Mouse (Mus musculus): ENCODE measurements at regions not wholly inside any gene's neighbourhood (a gene's known extent, or its start where the extent isn't known, plus 50 kb on each side); places are given as distances from the start of the nearest gene placed in this dataset.

DNA sequence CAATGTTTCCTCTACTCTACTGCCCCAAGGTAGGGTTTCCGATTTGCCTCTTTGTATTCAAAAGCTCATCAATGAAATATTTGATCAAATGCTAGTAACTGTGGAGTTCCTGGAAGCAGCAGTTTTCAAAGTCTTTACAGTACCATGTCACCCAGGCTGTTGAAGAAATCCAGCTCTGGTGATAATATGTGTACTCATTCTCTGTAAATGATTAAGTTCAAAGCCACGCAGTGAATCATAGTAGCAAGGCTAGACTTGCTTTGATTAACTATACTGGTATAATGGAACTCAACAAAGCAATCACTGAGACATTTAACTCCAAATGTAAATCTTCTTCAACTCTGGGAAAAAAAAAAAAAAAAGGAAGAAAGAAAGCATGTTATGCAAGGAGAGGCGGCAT, 86.8 kb upstream of the Tle4 start:
- Histone ChIP-seq H3K4me1 (ENCODE audit: control insufficient read depth, insufficient read depth, low read length) (no peaks in the 10 kb centered on the region), H3K9ac (replicated peaks; ENCODE audit: low read depth, low read length) (no peak overlapping the region), H3K4me2 (replicated peaks; ENCODE audit: low read depth, low read length) (no peak overlapping the region), H3K27ac (ENCODE audit: low read length) (no peak overlapping the region), H3K9me3 (ENCODE audit: control insufficient read depth, low read depth, low read length) (no peaks in the 10 kb centered on the region), H3K36me3 (ENCODE audit: control insufficient read depth, insufficient read depth, low read length) (no peaks in the 10 kb centered on the region), H3K4me3 (ENCODE audit: low read depth, low read length) (no peak overlapping the region), H3K27me3 (ENCODE audit: control insufficient read depth, insufficient read depth, low read length) (no peaks in the 10 kb centered on the region)
- ATAC-seq (ENCODE audit: insufficient number of reproducible peaks, insufficient read depth, low FRiP score, low read depth), result no peak
- 68% methylated on average over 3 of the region's 3 CpGs for WGBS

DNA sequence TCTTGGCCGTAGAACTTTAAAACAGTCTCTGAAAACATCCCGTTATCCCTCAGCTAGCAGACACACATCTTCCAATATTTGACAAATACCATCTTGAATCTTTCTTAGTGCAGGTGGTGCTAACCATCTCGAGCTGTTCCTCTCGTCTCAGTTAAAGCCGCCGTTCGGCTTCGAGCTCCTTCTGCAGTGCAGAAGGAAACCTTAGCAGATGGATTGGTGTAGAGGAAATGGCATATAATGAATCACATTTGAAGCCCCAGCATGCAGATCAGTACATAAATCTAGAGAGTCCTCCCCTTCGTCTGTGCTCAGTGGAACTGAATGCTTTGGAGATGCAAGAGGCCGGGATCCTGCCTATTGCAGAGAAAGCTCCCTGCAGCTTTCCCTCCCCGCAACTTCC, 83.5 kb upstream of the Tle4 start:
- WGBS, result 31% methylated on average over 11 of the region's 11 CpGs
- Histone ChIP-seq H3K4me3 (ENCODE audit: low read depth, low read length) (no peak overlapping the region), H3K4me2 (replicated peaks; ENCODE audit: low read depth, low read length) (peak overlapping the region; percentile 19; the same call in 1 of the 2 replicates), H3K36me3 (ENCODE audit: control insufficient read depth, insufficient read depth, low read length) (no peaks in the 10 kb centered on the region), H3K9ac (replicated peaks; ENCODE audit: low read depth, low read length) (no peak overlapping the region), H3K4me1 (ENCODE audit: control insufficient read depth, insufficient read depth, low read length) (no peaks in the 10 kb centered on the region), H3K27me3 (ENCODE audit: control insufficient read depth, insufficient read depth, low read length) (no peaks in the 10 kb centered on the region), H3K27ac (ENCODE audit: low read length) (no peak overlapping the region), H3K9me3 (ENCODE audit: control insufficient read depth, low read depth, low read length) (no peaks in the 10 kb centered on the region)
- ATAC-seq (ENCODE audit: insufficient number of reproducible peaks, insufficient read depth, low FRiP score, low read depth), result no peak

DNA sequence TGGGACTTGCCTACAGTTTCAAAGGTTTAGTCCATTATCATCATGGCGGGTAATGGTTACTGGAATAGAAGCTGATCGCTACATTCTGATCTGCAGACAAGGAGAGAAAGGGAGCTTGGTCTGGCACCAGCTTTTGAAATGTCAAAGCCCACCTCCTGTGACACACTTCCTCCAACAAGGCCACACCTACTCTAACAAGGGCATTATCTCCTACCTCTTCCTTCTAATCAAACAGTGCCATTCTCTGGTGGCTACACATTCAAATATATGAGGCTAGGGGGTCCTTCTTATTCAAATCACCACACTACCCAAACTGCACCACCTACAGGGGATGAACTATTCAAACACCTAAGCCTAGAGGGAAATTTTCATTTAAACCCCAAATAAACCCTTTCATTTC, 81.9 kb upstream of the Tle4 start:
- no peak overlapping the region for H3K9ac ChIP-seq (replicated peaks; ENCODE audit: low read depth, low read length)
- no peak overlapping the region for H3K27ac ChIP-seq (ENCODE audit: low read length)
- whole genome bisulfite sequencing, result 95% methylated on average over 2 of the region's 2 CpGs
- no peaks in the 10 kb centered on the region for H3K4me1 ChIP-seq (ENCODE audit: control insufficient read depth, insufficient read depth, low read length)
- no peaks in the 10 kb centered on the region for H3K27me3 ChIP-seq (ENCODE audit: control insufficient read depth, insufficient read depth, low read length)
- no peaks in the 10 kb centered on the region for H3K36me3 ChIP-seq (ENCODE audit: control insufficient read depth, insufficient read depth, low read length)
- ATAC-seq (ENCODE audit: insufficient number of reproducible peaks, insufficient read depth, low FRiP score, low read depth), result no peak
- no peaks in the 10 kb centered on the region for H3K9me3 ChIP-seq (ENCODE audit: control insufficient read depth, low read depth, low read length)
- no peak overlapping the region for H3K4me2 ChIP-seq (replicated peaks; ENCODE audit: low read depth, low read length)
- H3K4me3 ChIP-seq (ENCODE audit: low read depth, low read length), result no peak overlapping the region

DNA sequence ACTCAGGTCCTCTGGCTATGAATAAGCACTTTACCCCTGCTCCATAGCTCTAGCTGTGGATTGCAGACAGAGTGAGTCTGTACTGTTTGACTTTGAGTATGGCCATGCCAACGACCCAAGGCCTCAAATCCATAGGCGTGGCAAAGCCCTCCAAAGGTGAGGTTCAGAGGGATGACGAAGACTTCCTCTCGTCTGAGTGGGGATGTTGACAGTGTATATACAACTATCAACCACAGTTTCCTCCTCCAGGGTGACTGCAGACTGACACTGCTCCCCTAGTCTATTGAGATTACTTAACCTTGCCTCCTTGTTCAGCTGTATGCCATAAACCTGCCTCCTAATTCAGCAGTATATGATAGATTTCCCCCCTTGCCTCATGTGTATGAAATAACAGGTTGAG, 80.7 kb upstream of the Tle4 start:
- no peak for ATAC-seq (ENCODE audit: insufficient number of reproducible peaks, insufficient read depth, low FRiP score, low read depth)
- H3K27me3 ChIP-seq (ENCODE audit: control insufficient read depth, insufficient read depth, low read length), result no peaks in the 10 kb centered on the region
- H3K4me2 ChIP-seq (replicated peaks; ENCODE audit: low read depth, low read length), result no peak overlapping the region
- H3K4me3 ChIP-seq (ENCODE audit: low read depth, low read length), result no peak overlapping the region
- H3K36me3 ChIP-seq (ENCODE audit: control insufficient read depth, insufficient read depth, low read length), result no peaks in the 10 kb centered on the region
- no peaks in the 10 kb centered on the region for H3K4me1 ChIP-seq (ENCODE audit: control insufficient read depth, insufficient read depth, low read length)
- H3K9ac ChIP-seq (replicated peaks; ENCODE audit: low read depth, low read length), result no peak overlapping the region
- WGBS, result 78% methylated on average over 4 of the region's 4 CpGs
- no peaks in the 10 kb centered on the region for H3K9me3 ChIP-seq (ENCODE audit: control insufficient read depth, low read depth, low read length)
- no peak overlapping the region for H3K27ac ChIP-seq (ENCODE audit: low read length)

DNA sequence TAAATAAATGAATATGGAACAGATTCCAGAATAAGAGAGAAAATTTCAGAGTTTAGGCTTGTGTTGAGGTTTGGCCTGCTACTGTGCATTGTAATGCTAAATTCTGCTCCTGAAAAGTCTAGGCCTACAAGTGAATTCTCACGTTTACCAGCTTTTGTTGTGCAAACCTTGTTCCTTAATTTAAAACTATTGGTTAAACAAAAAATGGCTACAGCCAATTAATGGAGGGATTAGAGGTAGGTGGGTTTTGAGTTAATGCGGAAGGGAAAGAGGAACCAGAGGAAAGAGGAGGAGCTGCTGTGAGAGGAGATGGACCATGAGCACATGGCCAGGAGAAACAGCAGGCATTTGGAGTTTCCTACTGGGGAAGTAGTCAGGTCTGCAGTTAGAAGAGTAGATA, 79.1 kb upstream of the Tle4 start:
- H3K36me3 ChIP-seq (ENCODE audit: control insufficient read depth, insufficient read depth, low read length), result no peaks in the 10 kb centered on the region
- H3K4me1 ChIP-seq (ENCODE audit: control insufficient read depth, insufficient read depth, low read length), result no peaks in the 10 kb centered on the region
- H3K27ac ChIP-seq (ENCODE audit: low read length), result no peak overlapping the region
- no peaks in the 10 kb centered on the region for H3K27me3 ChIP-seq (ENCODE audit: control insufficient read depth, insufficient read depth, low read length)
- no peak overlapping the region for H3K4me2 ChIP-seq (replicated peaks; ENCODE audit: low read depth, low read length)
- ATAC-seq (ENCODE audit: insufficient number of reproducible peaks, insufficient read depth, low FRiP score, low read depth), result no peak
- H3K9ac ChIP-seq (replicated peaks; ENCODE audit: low read depth, low read length), result no peak overlapping the region
- 80% methylated on average over 2 of the region's 2 CpGs for WGBS
- no peak overlapping the region for H3K4me3 ChIP-seq (ENCODE audit: low read depth, low read length)
- H3K9me3 ChIP-seq (ENCODE audit: control insufficient read depth, low read depth, low read length), result no peaks in the 10 kb centered on the region

DNA sequence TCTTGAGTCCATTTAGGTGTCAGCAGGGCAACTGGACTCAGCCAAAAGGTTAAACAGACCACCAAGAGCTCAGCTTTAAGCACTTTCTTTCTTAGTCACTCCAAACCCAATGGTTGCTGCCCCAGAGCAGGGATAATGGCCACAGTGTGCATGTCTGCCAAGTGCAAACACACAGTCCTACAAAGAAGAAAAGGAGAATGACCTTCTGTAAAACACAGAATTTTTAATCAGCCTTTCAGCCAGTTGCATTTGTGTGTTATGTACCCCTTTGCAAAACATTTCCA, 72.9 kb upstream of the Tle4 start:
- no peak overlapping the region for H3K4me3 ChIP-seq (ENCODE audit: low read depth, low read length)
- no peak overlapping the region for H3K9ac ChIP-seq (replicated peaks; ENCODE audit: low read depth, low read length)
- no peaks in the 10 kb centered on the region for H3K27me3 ChIP-seq (ENCODE audit: control insufficient read depth, insufficient read depth, low read length)
- no peak for ATAC-seq (ENCODE audit: insufficient number of reproducible peaks, insufficient read depth, low FRiP score, low read depth)
- H3K4me1 ChIP-seq (ENCODE audit: control insufficient read depth, insufficient read depth, low read length), result peaks cover 4% of the 10 kb centered on the region; the same call in 1 of the 2 replicates
- no peaks in the 10 kb centered on the region for H3K9me3 ChIP-seq (ENCODE audit: control insufficient read depth, low read depth, low read length)
- H3K27ac ChIP-seq (ENCODE audit: low read length), result no peak overlapping the region
- H3K4me2 ChIP-seq (replicated peaks; ENCODE audit: low read depth, low read length), result no peak overlapping the region
- no peaks in the 10 kb centered on the region for H3K36me3 ChIP-seq (ENCODE audit: control insufficient read depth, insufficient read depth, low read length)

DNA sequence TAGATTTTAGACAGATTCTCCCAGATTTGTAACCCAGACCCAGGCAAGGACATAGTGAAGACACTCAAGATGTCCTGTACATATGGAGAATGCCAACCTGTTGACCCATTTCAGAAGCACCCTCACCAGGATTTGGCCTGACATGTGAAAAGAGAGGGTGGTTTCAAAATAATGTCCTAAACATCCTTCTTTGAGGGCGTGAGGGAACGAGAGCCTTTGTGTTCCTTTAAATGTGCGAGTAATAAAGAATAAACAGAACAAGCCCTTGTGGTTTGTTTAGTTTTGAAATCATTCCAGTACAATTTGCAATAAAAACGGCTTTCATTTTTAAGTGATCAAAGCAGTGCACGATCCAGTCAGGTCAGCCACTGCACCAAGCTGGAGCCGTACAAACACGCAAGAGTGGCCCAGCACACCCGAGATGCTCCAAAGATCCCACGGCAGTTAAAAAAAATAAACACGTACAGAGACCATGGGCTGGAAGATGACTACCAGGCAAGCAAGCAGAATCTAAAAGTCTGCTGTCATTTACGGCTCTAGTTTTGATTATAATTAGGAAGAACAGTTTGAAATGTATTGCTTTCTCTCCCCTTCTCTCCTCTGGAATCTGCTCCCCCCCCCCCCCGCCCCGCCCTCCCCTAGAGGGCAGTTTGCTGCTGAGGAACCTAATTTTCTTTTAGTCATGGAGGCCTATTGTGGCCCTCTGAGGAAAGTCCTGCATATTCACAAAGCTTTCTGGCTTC, 72.4 kb upstream of the Tle4 start:
- no peak overlapping the region for H3K4me3 ChIP-seq (ENCODE audit: low read depth, low read length)
- no peaks in the 10 kb centered on the region for H3K36me3 ChIP-seq (ENCODE audit: control insufficient read depth, insufficient read depth, low read length)
- no peak for ATAC-seq (ENCODE audit: insufficient number of reproducible peaks, insufficient read depth, low FRiP score, low read depth)
- H3K4me2 ChIP-seq (replicated peaks; ENCODE audit: low read depth, low read length), result 0 out of 2 replicates have a peak overlapping the region, but pooled peaks have one; percentile 7
- H3K9ac ChIP-seq (replicated peaks; ENCODE audit: low read depth, low read length), result no peak overlapping the region
- no peaks in the 10 kb centered on the region for H3K9me3 ChIP-seq (ENCODE audit: control insufficient read depth, low read depth, low read length)
- H3K4me1 ChIP-seq (ENCODE audit: control insufficient read depth, insufficient read depth, low read length), result peaks cover 4% of the 10 kb centered on the region; the same call in 1 of the 2 replicates
- no peaks in the 10 kb centered on the region for H3K27me3 ChIP-seq (ENCODE audit: control insufficient read depth, insufficient read depth, low read length)
- WGBS, result 22% methylated on average over 13 of the region's 13 CpGs
- H3K27ac ChIP-seq (ENCODE audit: low read length), result no peak overlapping the region

DNA sequence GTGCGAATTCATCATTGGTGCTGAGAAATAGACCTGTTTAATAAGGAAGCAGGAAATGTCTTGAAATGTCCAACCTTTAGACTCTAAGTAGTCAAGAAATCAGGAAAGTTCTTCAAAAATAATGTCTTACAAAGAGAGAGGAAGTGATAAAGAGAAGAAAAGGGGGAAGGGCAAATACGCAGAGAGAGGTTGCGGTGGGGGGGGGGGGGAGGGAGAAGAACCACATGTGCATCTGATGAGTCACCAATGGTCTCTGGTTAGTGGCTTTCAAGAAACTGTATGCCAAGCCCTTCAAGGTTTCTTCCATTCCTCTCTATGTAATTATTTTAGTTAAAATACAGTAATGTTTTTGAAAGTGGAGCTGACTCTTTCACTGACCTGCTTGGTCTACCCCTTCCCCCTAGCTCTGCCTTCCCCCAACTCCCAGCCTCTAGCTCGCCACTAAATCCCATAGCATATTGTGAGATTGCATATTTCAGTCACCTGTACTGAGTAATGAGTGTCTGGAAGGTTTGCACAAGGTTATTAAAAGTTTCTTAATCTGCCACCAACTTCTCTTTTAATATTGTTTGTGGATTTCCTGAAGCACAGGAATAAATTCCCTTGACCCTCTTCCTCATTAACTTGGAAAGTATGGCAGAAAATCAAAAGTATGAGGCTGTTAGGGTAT, 70.8 kb upstream of the Tle4 start:
- no peaks in the 10 kb centered on the region for H3K27me3 ChIP-seq (ENCODE audit: control insufficient read depth, insufficient read depth, low read length)

More for the DNA sequence above, 70.8 kb upstream of the Tle4 start:
- no peak overlapping the region for H3K4me3 ChIP-seq (ENCODE audit: low read depth, low read length)
- H3K27ac ChIP-seq (ENCODE audit: low read length), result no peak overlapping the region
- no peak for ATAC-seq (ENCODE audit: insufficient number of reproducible peaks, insufficient read depth, low FRiP score, low read depth)
- H3K4me1 ChIP-seq (ENCODE audit: control insufficient read depth, insufficient read depth, low read length), result peaks cover 4% of the 10 kb centered on the region; the same call in 1 of the 2 replicates
- no peak overlapping the region for H3K9ac ChIP-seq (replicated peaks; ENCODE audit: low read depth, low read length)
- H3K36me3 ChIP-seq (ENCODE audit: control insufficient read depth, insufficient read depth, low read length), result no peaks in the 10 kb centered on the region
- H3K9me3 ChIP-seq (ENCODE audit: control insufficient read depth, low read depth, low read length), result no peaks in the 10 kb centered on the region
- WGBS, result 79% methylated on average over 3 of the region's 4 CpGs
- H3K4me2 ChIP-seq (replicated peaks; ENCODE audit: low read depth, low read length), result no peak overlapping the region
